Mouse (Mus musculus) left cerebral cortex, adult 2 months (tissue): ENCODE results near the gene Sh3bp4. TPM values are rescaled to one million over a fixed set of nuclear protein-coding genes. Genes with fewer than 3 reads are reported as not detected.

Experiments
- DNase-seq, 2 experiments: peaks; one replicate each; pipeline ENCODE4 v3.0.0; 2021 to 2022; ENCODE audit warnings: low spot score in 2 of 2, mixed read lengths in 1 of 2; ENCODE audit errors: extremely low spot score in 1 of 2
- H3K27ac ChIP-seq: fragments of 200-600 bp; 2 replicates; pipeline ENCODE4 v1.8.1; 2022
- H3K4me3 ChIP-seq: fragments of 200-600 bp; 2 replicates; pipeline ENCODE4 v1.8.1; 2022
- CTCF ChIP-seq: fragments of 200-600 bp; IDR thresholded peaks from 2 replicates; pipeline ENCODE4 v1.8.1; 2022; ENCODE audit warnings: antibody characterized with exemption, mild to moderate bottlenecking, moderate library complexity
- intact Hi-C: fragments of 180-260 bp; cut with DNase I; formaldehyde crosslinking; loops from one replicate; pipeline ENCODE4 v1.15.1; 2025
- total RNA-seq, 2 experiments: library from RNA; stranded (reverse); gene quantifications; 2 replicates each; pipeline ENCODE4 v1.2.3; 2021

The Sh3bp4 gene
- total RNA-seq, 2 experiments from 2014 or later = 15.6 to 19.5 TPM

GRCm38 (mm10) chr1:89138316-89138715, 68.1 kb downstream of the Sh3bp4 start:
- Histone ChIP-seq H3K4me3 (no peak overlapping the region), H3K27ac (no peak overlapping the region)
- TF ChIP-seq CTCF = no peak
- peak; percentile 24 to 40 for DNase-seq
- intact Hi-C loops = loop anchor here (5.0 kb wide), 1 partner anchor 81 kb away; no protein-coding TSS in a partner anchor

- intact Hi-C loops = no loop called here
- Histone ChIP-seq H3K27ac (no peak overlapping the region), H3K4me3 (no peak overlapping the region)
- no peak for TF ChIP-seq CTCF
- DNase-seq = no peak
Observed at GRCm38 (mm10) chr1:89140113-89140512, 69.9 kb downstream of the Sh3bp4 start.

- Histone ChIP-seq H3K27ac (no peak overlapping the region), H3K4me3 (no peak overlapping the region)
- no peak for TF ChIP-seq CTCF
- no peak for DNase-seq
- intact Hi-C loops = no loop called here
Observed at GRCm38 (mm10) chr1:89151071-89151470, 80.9 kb downstream of the Sh3bp4 start.

DNA sequence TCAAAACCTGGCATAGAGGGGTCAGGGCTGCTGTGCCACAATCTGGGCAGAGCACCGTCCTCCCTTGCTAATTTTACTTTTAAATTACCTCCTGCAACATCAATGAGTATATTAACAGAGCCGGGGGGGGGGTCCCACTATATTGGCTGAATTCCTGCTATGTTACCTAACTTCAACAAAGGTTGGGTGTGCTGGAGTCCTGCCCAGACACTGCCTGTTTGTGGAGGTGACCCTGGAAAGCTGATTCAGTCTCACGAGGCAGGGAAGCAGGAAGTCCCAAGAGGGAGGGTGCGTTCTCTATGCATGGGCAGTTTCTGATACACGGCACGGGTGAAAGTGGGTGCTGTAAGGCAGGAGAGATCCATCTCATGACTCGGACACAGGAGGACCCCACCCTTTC, 82.4 kb downstream of the Sh3bp4 start:
- no peak for TF ChIP-seq CTCF

DNA sequence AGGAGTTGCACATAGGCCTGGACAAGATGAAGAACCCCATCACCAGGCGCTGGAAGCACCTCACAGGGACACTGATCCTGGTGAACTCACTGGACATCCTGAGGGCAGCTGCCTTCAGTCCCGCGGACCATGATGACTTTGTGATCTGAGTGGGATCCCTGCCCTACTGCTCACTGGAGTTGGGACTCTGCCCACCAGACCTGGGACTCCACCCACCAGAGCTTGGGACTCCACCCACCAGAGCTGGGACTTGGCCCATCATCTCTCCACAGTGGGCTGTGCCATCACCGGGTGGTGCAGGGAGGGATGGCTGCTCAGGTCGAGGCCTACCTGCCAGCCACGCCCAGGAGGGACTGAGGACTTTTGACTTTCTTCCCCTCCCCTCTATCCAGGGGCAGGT, 83.0 kb downstream of the Sh3bp4 start:
- no peak overlapping the region for H3K27ac ChIP-seq
- intact Hi-C loops = no loop called here
- DNase-seq = no peak
- TF ChIP-seq CTCF = no peak
- H3K4me3 ChIP-seq = no peak overlapping the region

More for the DNA sequence above, 82.4 kb downstream of the Sh3bp4 start:
- no peak overlapping the region for H3K4me3 ChIP-seq
- DNase-seq = no peak
- no peak overlapping the region for H3K27ac ChIP-seq
- intact Hi-C loops = no loop called here

- DNase-seq = no peak
- H3K27ac ChIP-seq = no peak overlapping the region
- H3K4me3 ChIP-seq = no peak overlapping the region
- TF ChIP-seq CTCF = no peak
- intact Hi-C loops = no loop called here
Observed at GRCm38 (mm10) chr1:89163483-89163882, 93.3 kb downstream of the Sh3bp4 start.

DNA sequence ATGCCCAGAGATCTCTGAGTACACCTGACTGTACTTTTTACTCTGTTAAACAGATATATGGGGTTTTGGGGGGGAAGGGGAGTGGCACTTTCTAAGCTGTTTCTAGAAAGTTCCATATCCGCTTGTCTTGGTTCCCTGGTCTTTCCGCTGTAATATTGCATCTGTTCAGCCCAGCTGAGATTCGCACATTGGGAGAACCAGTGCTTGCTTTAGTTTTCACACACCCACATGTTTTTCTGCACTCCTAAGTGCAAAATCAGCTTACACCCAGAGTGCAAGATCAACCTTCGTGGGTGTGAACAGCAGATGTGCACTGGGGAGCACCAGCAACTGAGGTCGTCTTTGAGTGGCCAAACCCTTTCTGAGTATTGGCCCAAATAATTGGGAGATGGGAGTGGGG, 94.1 kb downstream of the Sh3bp4 start:
- no peak overlapping the region for H3K27ac ChIP-seq
- DNase-seq = no peak
- intact Hi-C loops = no loop called here
- H3K4me3 ChIP-seq = no peak overlapping the region
- TF ChIP-seq CTCF = no peak

- Histone ChIP-seq H3K27ac (no peak overlapping the region), H3K4me3 (no peak overlapping the region)
- intact Hi-C loops = no loop called here
- DNase-seq = no peak
- TF ChIP-seq CTCF = no peak
Observed at GRCm38 (mm10) chr1:89164685-89165084, 94.5 kb downstream of the Sh3bp4 start.

- H3K27ac ChIP-seq = no peak overlapping the region
- no peak for DNase-seq
- no peak overlapping the region for H3K4me3 ChIP-seq
- TF ChIP-seq CTCF = no peak
- intact Hi-C loops = no loop called here
Observed at GRCm38 (mm10) chr1:89166814-89167249, 96.6 kb downstream of the Sh3bp4 start.

DNA sequence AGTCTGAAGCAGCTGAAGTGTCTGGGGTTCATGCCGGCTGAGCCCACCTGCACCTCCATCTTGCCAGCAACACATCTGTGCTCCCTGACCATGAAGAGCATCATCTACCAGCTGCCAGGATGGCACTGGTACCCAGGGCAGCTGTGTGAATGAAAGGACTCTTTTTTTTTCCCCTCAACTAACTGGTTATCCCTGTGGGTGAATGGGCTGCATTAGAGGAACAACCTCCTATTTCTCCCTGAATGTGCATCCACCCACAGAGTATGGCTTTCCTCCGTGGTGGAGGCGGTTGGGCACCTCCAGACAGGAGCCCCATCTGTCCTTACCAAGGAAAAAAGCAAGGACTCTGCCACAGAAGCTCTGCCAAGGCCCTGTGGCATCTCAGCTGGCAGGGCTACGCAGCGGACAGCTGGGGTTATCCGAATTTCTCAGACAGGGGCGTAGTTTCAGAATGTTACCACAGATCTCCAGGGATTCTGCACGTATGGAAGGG, 101.1 kb downstream of the Sh3bp4 start:
- intact Hi-C loops = no loop called here
- no peak overlapping the region for H3K27ac ChIP-seq
- no peak for TF ChIP-seq CTCF
- H3K4me3 ChIP-seq = no peak overlapping the region
- DNase-seq = peak; percentile 37 to 48

GRCm38 (mm10) chr1:89174621-89175020, 104.4 kb downstream of the Sh3bp4 start:
- TF ChIP-seq CTCF = no peak
- no peak for DNase-seq
- Histone ChIP-seq H3K4me3 (no peak overlapping the region), H3K27ac (no peak overlapping the region)
- intact Hi-C loops = no loop called here

- H3K27ac ChIP-seq = no peak overlapping the region
- DNase-seq = no peak
- intact Hi-C loops = no loop called here
- H3K4me3 ChIP-seq = no peak overlapping the region
- TF ChIP-seq CTCF = peak; percentile 53
Observed at GRCm38 (mm10) chr1:89175355-89175754, 105.1 kb downstream of the Sh3bp4 start.

- no peak overlapping the region for H3K4me3 ChIP-seq
Observed at GRCm38 (mm10) chr1:89183261-89183831, 113.1 kb downstream of the Sh3bp4 start.

More at GRCm38 (mm10) chr1:89183261-89183831, 113.1 kb downstream of the Sh3bp4 start:
- intact Hi-C loops = loop anchor here (10.0 kb wide), 1 partner anchor 249 kb away; no protein-coding TSS in a partner anchor
- no peak for TF ChIP-seq CTCF
- DNase-seq = no peak
- H3K27ac ChIP-seq = no peak overlapping the region
